Mouse (Mus musculus) kidney, postnatal 14 days (tissue): ENCODE results near the gene Fbln5.

Experiments used
- DNase-seq: peaks from one replicate; pipeline ENCODE4 v3.0.0; 2022; ENCODE audit warnings: mixed read lengths

Gene Fbln5

GRCm38 (mm10) chr12:101818608-101819370 lies at the start of gene Fbln5:
Fbln5 (minus strand) TSS chr12:101819055.
- peak; percentile 85 for DNase-seq

- no peak for DNase-seq
Observed at GRCm38 (mm10) chr12:101862286-101862964, 43.6 kb upstream of the Fbln5 start.

- no peak for DNase-seq
Observed at GRCm38 (mm10) chr12:101860256-101860655, 41.4 kb upstream of the Fbln5 start.

GRCm38 (mm10) chr12:101858011-101858410 lies 39.2 kb upstream of the Fbln5 start:
- no peak for DNase-seq

GRCm38 (mm10) chr12:101854336-101854735 lies 35.5 kb upstream of the Fbln5 start:
- DNase-seq: no peak

GRCm38 (mm10) chr12:101851846-101852564 lies 33.1 kb upstream of the Fbln5 start:
- peak; percentile 22 for DNase-seq

GRCm38 (mm10) chr12:101851314-101851713 lies 32.5 kb upstream of the Fbln5 start:
- no peak for DNase-seq

GRCm38 (mm10) chr12:101836546-101837274 lies 17.9 kb upstream of the Fbln5 start:
- no peak for DNase-seq

GRCm38 (mm10) chr12:101834715-101835114 lies 15.9 kb upstream of the Fbln5 start:
- DNase-seq: no peak

- DNase-seq: peak; percentile 23
Observed at GRCm38 (mm10) chr12:101833776-101834175, 14.9 kb upstream of the Fbln5 start.

- no peak for DNase-seq
Observed at GRCm38 (mm10) chr12:101833115-101833506, 14.3 kb upstream of the Fbln5 start.

- DNase-seq: peak; percentile 66
Observed at GRCm38 (mm10) chr12:101832179-101833114, 13.6 kb upstream of the Fbln5 start.

- DNase-seq: no peak
Observed at GRCm38 (mm10) chr12:101831221-101831620, 12.4 kb upstream of the Fbln5 start.

- DNase-seq: no peak
Observed at GRCm38 (mm10) chr12:101823161-101823560, 4.3 kb upstream of the Fbln5 start.

GRCm38 (mm10) chr12:101821596-101821995 lies 2.7 kb upstream of the Fbln5 start:
- no peak for DNase-seq

GRCm38 (mm10) chr12:101819570-101819969 lies 715 bp upstream of the Fbln5 start:
- no peak for DNase-seq

- no peak for DNase-seq
Observed at GRCm38 (mm10) chr12:101818246-101818607, 628 bp downstream of the Fbln5 start.

- no peak for DNase-seq
Observed at GRCm38 (mm10) chr12:101816810-101817209, 2.0 kb downstream of the Fbln5 start.

- DNase-seq: no peak
Observed at GRCm38 (mm10) chr12:101815796-101816195, 3.1 kb downstream of the Fbln5 start.

GRCm38 (mm10) chr12:101814423-101814822 lies 4.4 kb downstream of the Fbln5 start:
- DNase-seq: no peak

- no peak for DNase-seq
Observed at GRCm38 (mm10) chr12:101811181-101811580, 7.7 kb downstream of the Fbln5 start.

GRCm38 (mm10) chr12:101810515-101810914 lies 8.3 kb downstream of the Fbln5 start:
- no peak for DNase-seq
